Comparison of ENCODE assay signal across 17 mouse cellular contexts in the genomic region with DNA sequence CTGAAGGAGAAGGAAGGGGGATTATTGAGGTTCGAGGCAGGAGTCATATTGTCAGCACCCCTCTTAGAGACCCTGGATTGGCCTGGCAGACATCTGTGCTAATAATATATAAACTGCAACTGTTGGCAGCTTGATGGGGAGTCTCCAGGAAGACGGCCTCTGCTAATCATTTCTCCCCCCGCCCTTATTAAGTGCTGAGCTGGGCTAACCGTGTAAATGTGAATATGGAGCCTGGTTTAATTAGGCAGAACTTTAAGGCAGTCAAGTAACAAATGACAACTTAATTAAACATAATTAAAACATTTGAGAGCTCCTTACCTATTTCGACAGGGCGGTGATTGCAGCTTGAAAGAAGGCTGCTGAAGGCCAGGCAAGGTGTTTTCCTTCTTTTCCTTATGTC.
DNase-seq lines count a peak whose midpoint lies in the region; ATAC-seq and TF ChIP-seq lines count a peak whose summit lies in the region.
"Had no signal": no experiment of that assay in that cellular context is flagged by ENCODE, and none has a peak within 500 bp of the region (broad histone marks: within the 10 kb centered on the region; RNA-seq: fewer than 3 reads in every experiment).

No protein-coding gene starts in this region.

- ATAC-seq in forebrain, embryonic 11.5 days (replicated peaks; ENCODE audit: low FRiP score), result peak; percentile 65
- peak; percentile 25; the same call in 1 of the 2 replicates for ATAC-seq in kidney, embryonic 15.5 days (replicated peaks; ENCODE audit: low FRiP score)
- ATAC-seq in forebrain, embryonic 16.5 days, result peak; percentile 84
- ATAC-seq in CD4-positive, CD25-positive, alpha-beta regulatory T cell, adult 4 months, result no peak
- ATAC-seq: intestine, embryonic 16.5 days had no signal

- H3K36me3 ChIP-seq in forebrain, embryonic 11.5 days (ENCODE audit: control insufficient read depth, insufficient read depth, low read length), result no peaks in the 10 kb centered on the region
- H3K36me3 ChIP-seq in forebrain, embryonic 10.5 days (replicated peaks), result no peaks in the 10 kb centered on the region
- H3K36me3 ChIP-seq in kidney, embryonic 15.5 days, result no peaks in the 10 kb centered on the region
- no peaks in the 10 kb centered on the region for H3K36me3 ChIP-seq in forebrain, embryonic 16.5 days (ENCODE audit: control insufficient read depth, insufficient read depth)
- H3K36me3 ChIP-seq: embryonic facial prominence, embryonic 12.5 days; G1E; liver, embryonic 15.5 days had no signal

- no peaks in the 10 kb centered on the region for H3K4me1 ChIP-seq in forebrain, embryonic 11.5 days (replicated peaks; ENCODE audit: control insufficient read depth, insufficient read depth, low read length)
- no peaks in the 10 kb centered on the region for H3K4me1 ChIP-seq in forebrain, embryonic 10.5 days
- H3K4me1 ChIP-seq in kidney, embryonic 15.5 days, result no peaks in the 10 kb centered on the region
- H3K4me1 ChIP-seq in forebrain, embryonic 16.5 days (replicated peaks; ENCODE audit: control insufficient read depth, insufficient read depth, low read length), result peaks cover 7% of the 10 kb centered on the region
- H3K4me1 ChIP-seq: liver, embryonic 15.5 days had no signal

- DNase-seq in forebrain, embryonic 11.5 days (ENCODE audit: low spot score), result no peak
- DNase-seq in forebrain, embryonic 10.5 days (ENCODE audit: extremely low spot score, low spot score), result no peak
- no peak for DNase-seq in kidney, adult 9 months
- peak; percentile 66 for DNase-seq in brain, embryonic 14.5 days (ENCODE audit: low read depth)
- DNase-seq: cerebellum, adult 8-10 months; gastrocnemius, postnatal 10 days; heart, postnatal 14 days; thymus, postnatal 14 days had no signal

- no peak for TF ChIP-seq CTCF in brain, embryonic 14.5 days (IDR thresholded peaks at IDR 0.05; ENCODE audit: borderline replicate concordance, extremely low read depth, insufficient read depth, insufficient read length)

- H3K4me3 ChIP-seq in forebrain, embryonic 11.5 days (ENCODE audit: low read depth, low read length), result no peak overlapping the region
- no peak overlapping the region for H3K4me3 ChIP-seq in forebrain, embryonic 10.5 days
- H3K4me3 ChIP-seq in kidney, embryonic 15.5 days (replicated peaks), result no peak overlapping the region
- H3K4me3 ChIP-seq in forebrain, embryonic 16.5 days (replicated peaks; ENCODE audit: low read length), result no peak overlapping the region
- H3K4me3 ChIP-seq: embryonic facial prominence, embryonic 12.5 days; liver, embryonic 15.5 days had no signal

- no peak for TF ChIP-seq POLR2A in brain, embryonic 14.5 days (IDR thresholded peaks at IDR 0.05; ENCODE audit: borderline replicate concordance, extremely low read depth, insufficient read depth, insufficient read length, poor library complexity, severe bottlenecking)

- no peaks in the 10 kb centered on the region for H3K27me3 ChIP-seq in forebrain, embryonic 11.5 days (ENCODE audit: control insufficient read depth, insufficient read depth, low read length)
- H3K27me3 ChIP-seq in forebrain, embryonic 10.5 days (ENCODE audit: poor library complexity, severe bottlenecking), result no peaks in the 10 kb centered on the region
- H3K27me3 ChIP-seq in kidney, embryonic 15.5 days, result no peaks in the 10 kb centered on the region; the same call in 1 of the 2 replicates
- no peaks in the 10 kb centered on the region for H3K27me3 ChIP-seq in forebrain, embryonic 16.5 days (replicated peaks; ENCODE audit: control insufficient read depth, insufficient read depth, low read length)
- H3K27me3 ChIP-seq: embryonic facial prominence, embryonic 12.5 days; liver, embryonic 15.5 days had no signal

- 63% methylated on average over 6 of the region's 6 CpGs for WGBS in forebrain, embryonic 11.5 days
- 80% methylated on average over 6 of the region's 6 CpGs for WGBS in forebrain, embryonic 10.5 days
- 51% methylated on average over 6 of the region's 6 CpGs for WGBS in kidney, embryonic 15.5 days
- WGBS in forebrain, embryonic 16.5 days, result 22% methylated on average over 6 of the region's 6 CpGs

- no peak overlapping the region for H3K27ac ChIP-seq in forebrain, embryonic 11.5 days (ENCODE audit: low read depth, low read length)
- H3K27ac ChIP-seq in forebrain, embryonic 10.5 days, result no peak overlapping the region
- H3K27ac ChIP-seq in kidney, embryonic 15.5 days, result no peak overlapping the region
- H3K27ac ChIP-seq in forebrain, embryonic 16.5 days (ENCODE audit: low read length), result no peak overlapping the region
- H3K27ac ChIP-seq: embryonic facial prominence, embryonic 12.5 days; hindbrain, embryonic 14.5 days; liver, embryonic 15.5 days had no signal

- H3K9me3 ChIP-seq in forebrain, embryonic 11.5 days (ENCODE audit: control insufficient read depth, low read length), result no peaks in the 10 kb centered on the region
- no peaks in the 10 kb centered on the region for H3K9me3 ChIP-seq in forebrain, embryonic 10.5 days
- H3K9me3 ChIP-seq in kidney, embryonic 15.5 days (replicated peaks), result no peaks in the 10 kb centered on the region
- no peaks in the 10 kb centered on the region for H3K9me3 ChIP-seq in forebrain, embryonic 16.5 days (ENCODE audit: control insufficient read depth, low read length)
- H3K9me3 ChIP-seq: embryonic facial prominence, embryonic 12.5 days; liver, embryonic 15.5 days had no signal

- no peak overlapping the region for H3K4me2 ChIP-seq in forebrain, embryonic 11.5 days (ENCODE audit: low read depth, low read length, severe bottlenecking)
- H3K4me2 ChIP-seq in kidney, embryonic 15.5 days, result no peak overlapping the region
- H3K4me2 ChIP-seq in forebrain, embryonic 16.5 days (ENCODE audit: low read length), result no peak overlapping the region
- H3K4me2 ChIP-seq: embryonic facial prominence, embryonic 12.5 days; hindbrain, embryonic 14.5 days; liver, embryonic 15.5 days; lung, embryonic 14.5 days had no signal

- H3K9ac ChIP-seq in forebrain, embryonic 11.5 days (ENCODE audit: low read length), result no peak overlapping the region
- no peak overlapping the region for H3K9ac ChIP-seq in kidney, embryonic 15.5 days
- no peak overlapping the region for H3K9ac ChIP-seq in forebrain, embryonic 16.5 days (replicated peaks; ENCODE audit: low read depth, low read length)
- H3K9ac ChIP-seq: embryonic facial prominence, embryonic 12.5 days; hindbrain, embryonic 14.5 days; liver, embryonic 15.5 days; lung, embryonic 14.5 days had no signal
